Mouse (Mus musculus): Measurements from ENCODE around the gene Gm4858. TPM values are rescaled to one million over a fixed set of nuclear protein-coding genes. Genes with fewer than 3 reads are reported as not detected.
"Not testable (repeated sequence)": the region's sequence is repeated elsewhere in the genome, so short reads cannot be mapped to it uniquely, and the experiment has no call there.

Gene Gm4858
- total RNA-seq (2021) = not detected
- long read RNA-seq, experiment 1 = 0 reads
- long read RNA-seq, experiment 2 = 0 reads

DNA sequence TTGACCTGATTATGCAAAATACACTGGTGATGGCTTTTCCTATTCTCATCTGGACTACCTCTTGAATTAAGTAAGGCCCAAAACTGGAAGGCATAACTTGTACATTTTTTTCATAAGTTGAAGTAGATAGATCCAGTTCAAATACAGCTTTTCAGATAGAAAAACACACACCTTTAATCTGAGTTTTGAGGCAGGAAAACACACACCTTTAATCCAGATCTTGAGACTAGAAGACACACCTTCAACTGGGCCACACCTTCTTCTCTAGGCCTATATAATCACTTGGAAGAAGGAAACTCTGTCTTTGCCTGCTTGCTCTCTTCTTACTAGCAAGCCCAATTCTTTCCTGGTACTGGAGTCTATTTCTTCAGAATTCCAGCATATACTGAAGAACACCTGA lies at the start of gene Gm4858:
Gene Gm4858 (plus strand): TSS at position 301 of the 400 bp plus-strand sequence.
- DNase-seq (ENCODE audit: low spot score in 2 of 2) = not testable (repeated sequence)

DNA sequence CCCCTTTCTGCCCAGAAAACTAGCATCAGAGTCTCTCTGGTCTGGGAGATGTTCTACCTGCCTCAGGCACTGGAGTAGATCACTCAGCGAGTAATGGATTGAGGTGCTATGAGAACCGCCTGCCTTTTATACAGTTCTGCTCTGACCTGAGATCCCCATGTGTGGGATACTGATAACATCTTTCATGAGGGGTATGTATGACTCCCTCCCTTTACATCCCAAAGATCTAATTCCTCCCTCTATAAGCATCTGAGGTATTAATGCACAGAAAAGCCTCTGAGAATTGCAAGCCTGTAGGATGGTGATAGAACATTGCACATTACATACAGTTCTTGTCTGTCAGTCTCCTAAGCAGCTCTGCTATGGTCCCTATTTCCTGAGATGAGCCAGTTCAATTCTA lies 49.7 kb upstream of the Gm4858 start, which contains the start of gene Lce1m:
Gene Lce1m (minus strand): TSS at position 101 of the 400 bp plus-strand sequence.
- no peak for DNase-seq (ENCODE audit: low spot score in 2 of 2)

DNA sequence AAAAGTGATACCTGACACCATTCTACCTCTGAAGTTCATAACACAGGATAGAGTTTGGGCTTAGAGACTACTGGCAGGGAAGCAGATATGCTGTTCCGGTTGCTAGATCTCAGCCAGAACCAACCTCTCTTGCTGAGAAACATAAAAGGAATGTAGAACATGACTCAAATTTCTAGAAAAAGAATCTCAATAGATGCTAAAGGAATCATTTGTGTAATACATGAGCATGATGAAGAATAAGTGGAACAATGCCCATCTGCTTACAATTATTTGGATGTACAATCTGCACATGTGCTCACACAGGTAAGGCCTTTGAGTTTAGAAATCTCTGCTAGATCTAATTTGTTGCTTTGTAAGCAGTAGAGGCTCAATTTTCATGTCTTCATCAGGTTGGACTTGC lies 47.5 kb upstream of the Gm4858 start:
- no peak for DNase-seq (ENCODE audit: low spot score in 2 of 2)

DNA sequence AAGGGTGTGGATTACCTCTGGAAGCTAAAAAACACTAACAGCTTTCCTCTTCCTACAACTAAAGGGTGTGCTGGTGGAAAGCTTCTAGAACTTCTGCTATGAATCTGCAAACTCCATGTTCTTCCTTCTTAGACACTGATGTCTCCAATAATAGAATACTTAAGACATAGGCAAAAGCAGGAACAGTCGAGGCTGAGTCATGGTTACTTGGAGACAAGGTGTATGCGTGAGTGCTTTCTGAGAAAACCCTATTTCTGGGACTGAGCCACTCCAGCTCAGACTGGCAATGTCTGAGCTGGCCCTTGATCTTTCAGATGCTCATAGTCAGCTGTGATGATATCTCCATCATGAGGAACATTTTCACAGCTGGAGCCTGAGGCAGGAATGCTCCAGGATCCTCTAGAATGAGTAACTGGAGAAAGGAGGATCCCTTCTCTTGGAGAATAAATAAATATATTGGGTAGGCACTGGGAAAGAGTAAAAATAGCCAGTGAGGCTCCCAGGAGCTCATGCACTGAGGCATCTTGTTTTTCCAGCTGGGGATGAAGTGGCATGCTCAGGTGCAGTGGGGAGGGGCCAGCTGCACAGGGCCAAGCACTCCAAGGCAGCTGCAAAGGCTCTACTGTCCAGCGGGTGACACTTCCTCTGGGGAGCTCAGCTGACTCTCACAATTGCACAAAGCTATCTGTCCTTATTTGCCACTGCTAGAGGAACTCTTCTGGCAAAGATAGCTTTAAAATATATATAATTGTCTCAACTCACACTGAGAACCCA lies 45.0 kb upstream of the Gm4858 start:
- no peak for DNase-seq (ENCODE audit: low spot score in 2 of 2)

DNA sequence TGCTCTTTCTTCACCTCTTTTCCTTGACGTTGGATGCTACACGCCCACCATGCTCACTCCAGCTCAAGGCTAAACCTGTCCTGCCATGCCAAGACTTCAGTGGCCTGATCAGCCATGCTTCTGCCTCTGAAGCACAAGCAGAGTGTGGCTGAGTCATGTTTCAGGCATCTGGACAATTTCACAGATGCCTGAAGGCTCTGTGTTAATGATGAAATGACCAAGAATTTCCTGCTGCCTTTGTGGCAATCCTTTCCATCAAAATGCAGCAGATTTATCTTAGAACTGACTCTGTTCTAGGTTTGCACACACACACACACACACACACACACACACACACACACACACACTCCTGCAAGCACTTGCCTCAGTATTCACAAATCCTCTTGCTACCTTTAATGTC lies 43.1 kb upstream of the Gm4858 start:
- DNase-seq (ENCODE audit: low spot score in 2 of 2) = no peak

DNA sequence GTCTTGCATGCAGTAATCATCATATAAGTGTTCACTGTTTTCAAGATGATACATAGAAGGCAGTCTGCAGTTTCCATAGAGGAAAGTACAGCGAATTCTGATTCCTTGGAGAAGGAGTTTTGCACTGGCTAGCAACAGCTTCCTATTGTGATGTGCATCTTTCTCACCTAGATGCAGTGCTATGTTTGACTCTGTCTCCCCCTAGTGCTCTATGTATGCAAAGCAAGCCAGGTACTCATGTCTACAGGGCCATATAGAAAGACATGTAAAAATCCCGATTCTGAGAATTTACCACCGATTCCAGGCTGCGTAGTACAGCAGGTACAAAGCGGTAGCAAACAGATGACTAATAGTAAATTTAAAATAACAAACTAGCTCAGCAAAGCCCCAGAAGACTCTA lies 37.2 kb upstream of the Gm4858 start:
- no peak for DNase-seq (ENCODE audit: low spot score in 2 of 2)

DNA sequence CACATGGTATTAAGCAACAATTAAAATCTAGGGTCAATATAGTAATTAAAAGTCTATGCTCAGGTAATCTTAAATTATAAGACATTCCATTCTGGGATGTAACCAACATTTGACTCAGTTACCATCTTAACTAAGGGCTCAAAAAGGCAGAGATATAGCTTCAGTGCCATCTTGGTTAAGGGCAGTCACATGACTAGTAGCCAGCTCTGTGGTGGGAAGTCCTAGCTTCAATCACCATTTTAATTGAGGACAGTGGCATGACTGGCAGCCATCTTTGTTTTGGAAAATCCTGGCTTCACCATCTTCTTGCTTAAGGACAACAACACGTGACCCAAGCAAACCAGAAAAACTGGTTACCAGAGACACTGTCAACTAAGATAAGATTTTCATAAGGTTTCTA lies 18.4 kb upstream of the Gm4858 start:
- DNase-seq (ENCODE audit: low spot score in 2 of 2) = no peak

DNA sequence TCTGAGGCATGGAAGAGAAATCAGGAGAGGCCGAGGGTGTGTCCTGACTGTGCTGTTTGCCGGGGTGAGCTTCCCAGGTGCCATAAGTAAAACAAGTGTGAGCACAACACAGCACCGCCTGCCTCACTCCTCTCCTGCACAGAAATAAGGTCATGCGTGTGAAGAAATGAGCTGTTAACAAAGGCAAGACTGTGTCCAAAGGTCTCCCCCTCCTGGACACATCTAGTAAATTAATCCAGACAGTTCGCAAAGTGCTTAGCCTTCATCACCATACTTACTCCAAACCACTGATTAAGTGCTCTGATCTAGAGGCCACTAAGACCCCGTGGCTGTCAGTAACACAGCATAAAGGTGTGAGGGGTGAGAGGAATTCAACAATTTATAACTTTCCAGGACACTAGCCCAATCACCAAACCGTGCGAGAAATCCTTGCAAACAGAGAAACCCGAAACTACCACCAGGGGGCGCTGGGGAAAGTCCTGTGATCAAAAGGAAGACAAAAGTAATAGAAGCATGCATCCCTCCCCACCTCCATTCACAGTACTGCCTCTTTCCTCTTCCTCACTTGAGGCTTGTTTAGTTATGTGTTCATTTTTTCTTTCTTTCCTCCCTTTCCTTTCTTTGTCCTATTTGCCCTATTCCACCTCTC lies 15.7 kb upstream of the Gm4858 start:
- no peak for DNase-seq (ENCODE audit: low spot score in 2 of 2)

DNA sequence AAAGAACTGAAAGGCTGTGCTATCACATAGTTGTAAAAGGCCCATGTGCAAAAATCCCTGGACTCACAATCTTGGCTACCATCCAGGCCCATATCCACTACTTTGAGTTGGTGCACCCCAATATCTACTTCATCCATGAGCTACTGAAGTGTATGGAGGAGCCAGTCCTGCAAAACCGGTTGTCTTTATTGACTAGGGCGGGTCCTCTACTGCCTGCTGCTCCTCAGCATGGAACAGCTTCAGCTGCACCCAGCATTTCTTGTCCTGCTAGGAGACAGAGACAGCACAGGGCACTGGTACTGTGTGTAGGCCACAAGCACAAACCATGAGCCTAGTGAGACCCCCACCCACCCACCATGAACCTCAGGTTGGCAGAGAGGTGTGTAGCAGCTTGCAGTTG lies 18.0 kb downstream of the Gm4858 start:
- no peak for DNase-seq (ENCODE audit: low spot score in 2 of 2)

DNA sequence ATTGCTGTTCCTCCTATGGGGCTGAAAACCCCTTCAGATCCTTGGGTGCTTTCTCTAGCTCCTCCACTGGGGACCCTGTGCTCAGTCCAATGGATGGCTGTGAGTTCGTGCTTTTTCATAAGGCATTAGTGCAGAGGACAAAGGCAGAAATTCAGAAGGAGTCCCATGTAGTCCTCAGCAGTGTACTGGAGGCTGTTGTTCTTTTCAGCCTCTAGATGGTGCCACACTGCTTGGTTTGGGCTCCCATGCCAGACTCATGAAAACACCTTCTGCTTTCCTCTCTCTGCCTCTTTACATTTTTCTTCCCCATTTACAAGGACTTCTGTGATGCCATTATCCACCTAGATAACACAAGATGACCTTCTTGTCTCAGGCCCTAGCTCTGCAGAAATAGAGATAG lies 25.0 kb downstream of the Gm4858 start:
- DNase-seq (ENCODE audit: low spot score in 2 of 2) = not testable (repeated sequence)

DNA sequence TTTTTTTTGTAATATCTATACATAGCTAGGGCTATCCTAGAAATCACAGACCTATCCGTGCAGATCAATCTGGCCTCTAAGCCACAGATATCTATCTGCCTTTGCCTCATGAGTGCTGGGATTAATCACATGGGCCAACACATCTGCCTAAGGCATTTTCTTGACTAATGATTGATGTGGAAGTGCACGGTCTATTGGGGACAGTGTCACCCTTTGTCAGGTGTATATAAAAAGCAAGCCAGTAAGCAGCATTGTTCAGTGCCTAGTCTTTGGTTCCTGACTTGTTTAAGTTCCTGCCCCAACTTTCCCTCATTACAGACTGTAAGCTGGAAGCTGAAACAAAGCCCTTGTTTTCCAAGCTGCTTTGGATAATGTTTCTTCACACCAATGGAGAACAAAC lies 27.8 kb downstream of the Gm4858 start:
- no peak for DNase-seq (ENCODE audit: low spot score in 2 of 2)

DNA sequence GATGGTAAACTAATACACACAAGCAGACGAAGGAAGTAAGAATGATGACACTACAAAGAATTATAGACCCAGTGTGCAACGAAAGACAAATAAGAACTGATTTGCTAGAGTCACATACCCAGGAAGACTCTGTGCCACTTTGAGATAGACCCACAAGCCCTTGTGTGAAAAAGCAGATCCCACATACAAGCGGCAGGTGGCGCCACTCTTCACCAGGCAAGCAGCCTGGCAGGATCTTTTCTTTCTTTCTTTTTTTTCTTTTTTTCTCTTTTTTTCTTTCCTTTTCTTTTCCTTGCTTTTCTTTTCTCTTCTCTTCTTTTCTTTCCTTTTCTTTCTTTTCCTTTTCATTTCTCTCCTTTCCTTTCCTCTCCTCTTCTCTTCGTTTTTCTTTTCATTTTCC lies 43.0 kb downstream of the Gm4858 start:
- no peak for DNase-seq (ENCODE audit: low spot score in 2 of 2)

DNA sequence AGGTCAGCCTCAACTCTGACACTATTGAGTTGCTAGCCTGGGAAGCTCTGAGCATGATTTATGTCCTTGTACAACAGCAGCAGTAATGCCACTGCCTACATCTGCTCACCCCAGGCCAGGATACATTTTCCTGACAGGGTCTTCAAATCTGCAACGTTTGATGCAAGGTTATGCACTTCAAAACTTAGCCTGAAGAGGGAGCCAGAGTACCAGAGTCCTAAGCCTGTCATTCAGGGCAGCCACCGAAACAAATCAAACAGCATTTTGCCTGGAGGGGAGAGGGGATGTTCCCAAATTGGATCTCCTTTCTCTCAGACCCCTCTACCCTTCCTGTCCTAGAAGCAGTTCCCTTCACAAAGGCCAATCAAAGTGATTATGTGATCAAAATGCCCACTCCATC lies 45.9 kb downstream of the Gm4858 start:
- no peak for DNase-seq (ENCODE audit: low spot score in 2 of 2)

DNA sequence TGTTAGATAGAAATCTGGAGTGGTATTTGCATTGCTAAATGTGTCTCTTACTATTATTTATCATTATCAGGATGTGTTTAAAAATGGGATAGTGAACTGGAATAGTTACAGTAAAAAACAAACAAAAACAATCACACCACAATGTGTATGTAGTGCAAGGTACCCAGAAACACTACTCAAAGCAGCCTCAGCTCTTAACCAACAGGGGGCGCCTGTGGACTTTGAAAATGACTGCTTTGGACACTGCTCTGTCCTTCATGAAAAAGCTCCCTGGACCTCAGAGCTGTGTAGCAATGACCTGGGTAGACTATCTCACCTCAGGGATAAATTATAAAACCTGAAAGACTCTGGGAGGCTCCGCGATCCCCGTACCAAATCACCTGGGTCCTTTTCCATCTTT lies 50.5 kb downstream of the Gm4858 start:
- DNase-seq (ENCODE audit: low spot score in 2 of 2) = no peak

Other genes with a start within 250 kb of the Gm4858 start
- gene Kprp, start 241.6 kb upstream of the Gm4858 start, total RNA-seq (2021) = under 1 TPM in 1 of 2 experiments, not detected in 1; 0.13 TPM
- gene Lce1l, start 217.5 kb upstream of the Gm4858 start, total RNA-seq (2021) = not detected
- not detected for gene 2310050C09Rik, start 198.6 kb upstream of the Gm4858 start, total RNA-seq (2021)
- gene Lce3a, start 142.6 kb upstream of the Gm4858 start, total RNA-seq (2021) = not detected
- gene Lce3b, start 135.8 kb upstream of the Gm4858 start, total RNA-seq (2021) = not detected
- not detected for gene Lce3c, start 124.3 kb upstream of the Gm4858 start, total RNA-seq (2021)
- gene Lce3d, start 111.4 kb upstream of the Gm4858 start, total RNA-seq (2021) = not detected
- not detected for gene Lce3e, start 101.8 kb upstream of the Gm4858 start, total RNA-seq (2021)
- gene Lce3f, start 76.6 kb upstream of the Gm4858 start, total RNA-seq (2021) = not detected
- gene Crct1, start 53.1 kb upstream of the Gm4858 start, total RNA-seq (2021) = under 1 TPM in 1 of 2 experiments, not detected in 1; 0.52 TPM
- under 1 TPM in 1 of 2 experiments, not detected in 1; 0.62 TPM for gene Lce1m, start 49.8 kb upstream of the Gm4858 start, total RNA-seq (2021)
- not detected for gene Crnn, start 76.0 kb downstream of the Gm4858 start, total RNA-seq (2021)
- under 1 TPM; 0.07 to 0.13 TPM for gene Flg2, start 128.5 kb downstream of the Gm4858 start, total RNA-seq (2021)
- gene Flg, start 204.7 kb downstream of the Gm4858 start, total RNA-seq (2021) = 1 to 10 TPM; 1.1 to 2.7 TPM

Data from gastrocnemius, postnatal 4 days (tissue).